ENCODE assay signal across 9 mouse cellular contexts in genomic region chr11:79055161-79055560, GRCm38 (mm10).
DNase-seq lines count a peak whose midpoint lies in the region; ATAC-seq and TF ChIP-seq lines count a peak whose summit lies in the region.
"Had no signal": no experiment of that assay in that cellular context is flagged by ENCODE, and none has a peak within 500 bp of the region (broad histone marks: within the 10 kb centered on the region; RNA-seq: fewer than 3 reads in every experiment).

No protein-coding gene starts in this region.

- H3K27me3 ChIP-seq in heart, embryonic 14.5 days (ENCODE audit: control insufficient read depth, insufficient read depth, low read length), result no peaks in the 10 kb centered on the region
- H3K27me3 ChIP-seq in midbrain, embryonic 12.5 days, result no peaks in the 10 kb centered on the region
- no peaks in the 10 kb centered on the region for H3K27me3 ChIP-seq in midbrain, embryonic 11.5 days (ENCODE audit: control insufficient read depth, insufficient read depth, low read length)
- no peaks in the 10 kb centered on the region for H3K27me3 ChIP-seq in heart, postnatal 0 days (ENCODE audit: control insufficient read depth, insufficient read depth, low read length)
- no peaks in the 10 kb centered on the region for H3K27me3 ChIP-seq in stomach, embryonic 14.5 days (ENCODE audit: control insufficient read depth, insufficient read depth, low read length)

- no peaks in the 10 kb centered on the region for H3K9me3 ChIP-seq in heart, embryonic 14.5 days (ENCODE audit: control insufficient read depth, low read length)
- no peaks in the 10 kb centered on the region for H3K9me3 ChIP-seq in midbrain, embryonic 12.5 days
- no peaks in the 10 kb centered on the region for H3K9me3 ChIP-seq in midbrain, embryonic 11.5 days (ENCODE audit: control insufficient read depth, low read length)
- H3K9me3 ChIP-seq in heart, postnatal 0 days (replicated peaks; ENCODE audit: control insufficient read depth, low read length), result no peaks in the 10 kb centered on the region
- no peaks in the 10 kb centered on the region for H3K9me3 ChIP-seq in stomach, embryonic 14.5 days (ENCODE audit: control insufficient read depth, low read depth, low read length)

- TF ChIP-seq EP300 in heart, postnatal 0 days (IDR thresholded peaks at IDR 0.05; ENCODE audit: low read depth), result no peak

- no peak overlapping the region for H3K4me3 ChIP-seq in heart, embryonic 14.5 days (ENCODE audit: control insufficient read depth in 1 of 2, insufficient read depth in 1 of 2, low read depth in 1 of 2, low read length in 2 of 2)
- no peak overlapping the region for H3K4me3 ChIP-seq in midbrain, embryonic 12.5 days
- H3K4me3 ChIP-seq in midbrain, embryonic 11.5 days (ENCODE audit: low read depth, low read length), result no peak overlapping the region
- no peak overlapping the region for H3K4me3 ChIP-seq in heart, postnatal 0 days (ENCODE audit: low read depth, low read length)
- H3K4me3 ChIP-seq in stomach, embryonic 14.5 days (ENCODE audit: low read depth, low read length), result no peak overlapping the region

- no peak for DNase-seq in heart, postnatal 36 days
- no peak for DNase-seq in midbrain, embryonic 11.5 days (ENCODE audit: low spot score, missing footprints)
- no peak for DNase-seq in heart, postnatal 0 days (ENCODE audit: low spot score)
- no peak for DNase-seq in urinary bladder, adult 18-20 months (ENCODE audit: low spot score in 2 of 2)
- no peak for DNase-seq in frontal cortex, postnatal 14 days (ENCODE audit: low spot score in 2 of 2)
- DNase-seq: thymus, postnatal 14 days had no signal

- H3K27ac ChIP-seq in heart, embryonic 14.5 days (replicated peaks in 1 of 2; ENCODE audit: control insufficient read depth in 1 of 2, insufficient read depth in 1 of 2, low read depth in 2 of 2, low read length in 2 of 2), result peak overlapping the region; percentile 1 to 91; a peak in 3 of 4 replicates
- H3K27ac ChIP-seq in midbrain, embryonic 12.5 days (replicated peaks), result peak overlapping the region; percentile 25; the same call in 1 of the 2 replicates
- no peak overlapping the region for H3K27ac ChIP-seq in midbrain, embryonic 11.5 days (ENCODE audit: low read depth, low read length)
- peak overlapping the region; percentile 86 for H3K27ac ChIP-seq in heart, postnatal 0 days (ENCODE audit: low read depth)
- peak overlapping the region; percentile 7; the same call in 1 of the 2 replicates for H3K27ac ChIP-seq in stomach, embryonic 14.5 days (ENCODE audit: low read length)

- intact Hi-C loops in heart, postnatal 36 days (cut with DNase I), result no loop called here

- no peaks in the 10 kb centered on the region for H3K36me3 ChIP-seq in heart, embryonic 14.5 days (ENCODE audit: control insufficient read depth, insufficient read depth, low read length)
- no peaks in the 10 kb centered on the region for H3K36me3 ChIP-seq in midbrain, embryonic 12.5 days
- no peaks in the 10 kb centered on the region for H3K36me3 ChIP-seq in midbrain, embryonic 11.5 days (ENCODE audit: control insufficient read depth, insufficient read depth, low read length)
- no peaks in the 10 kb centered on the region for H3K36me3 ChIP-seq in heart, postnatal 0 days (replicated peaks; ENCODE audit: control insufficient read depth, insufficient read depth, low read length)
- H3K36me3 ChIP-seq in stomach, embryonic 14.5 days (ENCODE audit: control insufficient read depth, insufficient read depth, low read length), result no peaks in the 10 kb centered on the region

- peak overlapping the region; percentile 45; the same call in 1 of the 2 replicates for H3K9ac ChIP-seq in heart, embryonic 14.5 days (ENCODE audit: low read length)
- no peak overlapping the region for H3K9ac ChIP-seq in midbrain, embryonic 12.5 days (replicated peaks)
- no peak overlapping the region for H3K9ac ChIP-seq in midbrain, embryonic 11.5 days (ENCODE audit: low read length)
- H3K9ac ChIP-seq in heart, postnatal 0 days (replicated peaks; ENCODE audit: low read depth, low read length), result no peak overlapping the region
- H3K9ac ChIP-seq in stomach, embryonic 14.5 days (replicated peaks; ENCODE audit: low read depth, low read length), result no peak overlapping the region

- no peak; the same call in 1 of the 2 replicates for ATAC-seq in heart, embryonic 14.5 days (ENCODE audit: insufficient number of reproducible peaks, insufficient read depth, low FRiP score, low read depth)
- ATAC-seq in midbrain, embryonic 12.5 days (ENCODE audit: low FRiP score, low read depth), result no peak
- ATAC-seq in midbrain, embryonic 11.5 days (ENCODE audit: low FRiP score), result no peak
- peak; percentile 1; the same call in 1 of the 2 replicates for ATAC-seq in heart, postnatal 0 days (ENCODE audit: insufficient read depth, low read depth)
- ATAC-seq in stomach, embryonic 14.5 days (ENCODE audit: insufficient number of reproducible peaks, insufficient read depth, low FRiP score, low read depth), result peak; percentile 61; the same call in 1 of the 2 replicates

- peaks cover 54 to 75% of the 10 kb centered on the region in 2 experiments for H3K4me1 ChIP-seq in heart, embryonic 14.5 days (ENCODE audit: control insufficient read depth in 2 of 2, insufficient read depth in 2 of 2, low read length in 2 of 2)
- H3K4me1 ChIP-seq in midbrain, embryonic 12.5 days, result peaks cover 36% of the 10 kb centered on the region
- H3K4me1 ChIP-seq in midbrain, embryonic 11.5 days (ENCODE audit: control insufficient read depth, insufficient read depth, low read length), result peaks cover 7% of the 10 kb centered on the region
- H3K4me1 ChIP-seq in heart, postnatal 0 days (ENCODE audit: control insufficient read depth, insufficient read depth), result peaks cover 57% of the 10 kb centered on the region
- H3K4me1 ChIP-seq in stomach, embryonic 14.5 days (ENCODE audit: control insufficient read depth, insufficient read depth, low read length), result 0 out of 2 replicates have a peak, but pooled peaks cover 12% of the 10 kb centered on the region

- H3K4me2 ChIP-seq in heart, embryonic 14.5 days (ENCODE audit: low read length), result no peak overlapping the region
- no peak overlapping the region for H3K4me2 ChIP-seq in midbrain, embryonic 12.5 days (replicated peaks)
- H3K4me2 ChIP-seq in midbrain, embryonic 11.5 days, result no peak overlapping the region
- H3K4me2 ChIP-seq in heart, postnatal 0 days (ENCODE audit: low read depth, low read length), result no peak overlapping the region
- H3K4me2 ChIP-seq in stomach, embryonic 14.5 days (replicated peaks; ENCODE audit: low read depth, low read length), result no peak overlapping the region

- no peak for TF ChIP-seq CTCF in heart, postnatal 0 days (IDR thresholded peaks at IDR 0.05; ENCODE audit: low read depth)

- 65% methylated on average over 8 of the region's 8 CpGs for WGBS in heart, embryonic 14.5 days
- WGBS in midbrain, embryonic 12.5 days, result 75% methylated on average over 8 of the region's 8 CpGs
- 79% methylated on average over 8 of the region's 8 CpGs for WGBS in midbrain, embryonic 11.5 days
- 57% methylated on average over 8 of the region's 8 CpGs for WGBS in heart, postnatal 0 days
- 74% methylated on average over 8 of the region's 8 CpGs for WGBS in stomach, embryonic 14.5 days

Comparison
In these comparisons a context has a peak if more than half of its experiments do, and no peak if none do; other contexts are left out.
1. ATAC-seq: peak in heart, postnatal 0 days (single experiment) and stomach, embryonic 14.5 days (single experiment); none in heart, embryonic 14.5 days (single experiment), midbrain, embryonic 12.5 days (single experiment) and midbrain, embryonic 11.5 days (single experiment).